9 mouse cellular contexts compared by ENCODE assay signal in genomic region chr15:101410775-101411174, GRCm38 (mm10). TPM values are rescaled to one million over a fixed set of nuclear protein-coding genes. Genes with fewer than 3 reads are reported as not detected.
DNase-seq lines count a peak whose midpoint lies in the region; ATAC-seq and TF ChIP-seq lines count a peak whose summit lies in the region.
"Had no signal": no experiment of that assay in that cellular context is flagged by ENCODE, and none has a peak within 500 bp of the region (broad histone marks: within the 10 kb centered on the region; RNA-seq: fewer than 3 reads in every experiment).

Gene Krt7, plus strand, starts transcription at chr15:101411043.

- TF ChIP-seq CTCF in Patski (IDR thresholded peaks at IDR 0.05), result no peak
- no peak for TF ChIP-seq CTCF in lung, postnatal 0 days (IDR thresholded peaks at IDR 0.05)
- TF ChIP-seq CTCF in left cerebral cortex, adult 2 months (IDR thresholded peaks at IDR 0.05), result no peak

- peaks cover 30% of the 10 kb centered on the region for H3K27me3 ChIP-seq in heart, embryonic 11.5 days (ENCODE audit: control insufficient read depth, insufficient read depth, low read length)
- no peaks in the 10 kb centered on the region for H3K27me3 ChIP-seq in Patski
- peaks cover 6% of the 10 kb centered on the region for H3K27me3 ChIP-seq in kidney, embryonic 14.5 days (ENCODE audit: control insufficient read depth, insufficient read depth, low read length)
- no peaks in the 10 kb centered on the region for H3K27me3 ChIP-seq in lung, postnatal 0 days (replicated peaks; ENCODE audit: insufficient read depth, low read length)

- no peak for ATAC-seq in heart, embryonic 11.5 days (replicated peaks; ENCODE audit: insufficient number of reproducible peaks, low FRiP score, low TSS enrichment)
- ATAC-seq in Patski, result peak; percentile 36
- ATAC-seq in kidney, embryonic 14.5 days (ENCODE audit: low FRiP score, low TSS enrichment), result no peak
- ATAC-seq in lung, postnatal 0 days, result peak; percentile 91

- 25% methylated on average over 2 of the region's 2 CpGs for WGBS in heart, embryonic 11.5 days (ENCODE audit: insufficient replicate concordance)
- WGBS in kidney, embryonic 14.5 days, result 42% methylated on average over 2 of the region's 2 CpGs
- WGBS in lung, postnatal 0 days, result 24% methylated on average over 2 of the region's 2 CpGs

- H3K4me3 ChIP-seq in heart, embryonic 11.5 days (ENCODE audit: low read depth, low read length), result no peak within 1 kb of the TSS
- no peak within 1 kb of the TSS; the same call in 1 of the 2 replicates for H3K4me3 ChIP-seq in kidney, embryonic 14.5 days (ENCODE audit: low read length)
- H3K4me3 ChIP-seq in lung, postnatal 0 days (ENCODE audit: low read depth, low read length), result peak within 1 kb of the TSS; percentile 43
- H3K4me3 ChIP-seq in left cerebral cortex, adult 2 months, result no peak within 1 kb of the TSS
- H3K4me3 ChIP-seq: hindbrain, embryonic 13.5 days had no signal

- intact Hi-C loops in left cerebral cortex, postnatal 36 days (cut with DNase I), result no loop called here
- intact Hi-C loops in left cerebral cortex, adult 2 months (cut with DNase I), result no loop called here

- no peak within 1 kb of the TSS for H3K27ac ChIP-seq in heart, embryonic 11.5 days (ENCODE audit: low read depth, low read length)
- peak within 1 kb of the TSS; percentile 62 for H3K27ac ChIP-seq in kidney, embryonic 14.5 days (ENCODE audit: low read depth, low read length)
- peak within 1 kb of the TSS; percentile 94 for H3K27ac ChIP-seq in lung, postnatal 0 days (ENCODE audit: low read length)
- no peak within 1 kb of the TSS for H3K27ac ChIP-seq in left cerebral cortex, adult 2 months
- H3K27ac ChIP-seq: hindbrain, embryonic 13.5 days had no signal

- DNase-seq in heart, postnatal 4 days, result no peak
- DNase-seq in Patski (ENCODE audit: low read depth, low spot score), result no peak
- DNase-seq in lung, postnatal 0 days (ENCODE audit: low spot score), result peak; percentile 95
- no peak for DNase-seq in left cerebral cortex, postnatal 36 days (ENCODE audit: low spot score in 2 of 2)
- no peak for DNase-seq in left cerebral cortex, adult 2 months (ENCODE audit: extremely low spot score in 1 of 2, low spot score in 2 of 2)
- DNase-seq in cerebellum, adult 8-10 months, result no peak

- peak; percentile 98 for TF ChIP-seq EP300 in lung, postnatal 0 days (IDR thresholded peaks at IDR 0.05)

- H3K4me1 ChIP-seq in heart, embryonic 11.5 days (ENCODE audit: control insufficient read depth, insufficient read depth, low read length), result peaks cover 8% of the 10 kb centered on the region; the same call in 1 of the 2 replicates
- H3K4me1 ChIP-seq in kidney, embryonic 14.5 days (ENCODE audit: control insufficient read depth, insufficient read depth, low read length), result no peaks in the 10 kb centered on the region
- H3K4me1 ChIP-seq in lung, postnatal 0 days (ENCODE audit: insufficient read depth, low read depth, low read length), result no peaks in the 10 kb centered on the region

- H3K9ac ChIP-seq in heart, embryonic 11.5 days (ENCODE audit: low read depth, low read length), result no peak within 1 kb of the TSS
- peak within 1 kb of the TSS; percentile 47 for H3K9ac ChIP-seq in kidney, embryonic 14.5 days (ENCODE audit: low read depth, low read length)
- H3K9ac ChIP-seq in lung, postnatal 0 days (replicated peaks; ENCODE audit: low read depth), result peak within 1 kb of the TSS; percentile 46

- H3K9me3 ChIP-seq in heart, embryonic 11.5 days (replicated peaks; ENCODE audit: control insufficient read depth, low read length), result no peaks in the 10 kb centered on the region
- no peaks in the 10 kb centered on the region for H3K9me3 ChIP-seq in kidney, embryonic 14.5 days (ENCODE audit: control insufficient read depth, low read length)
- no peaks in the 10 kb centered on the region for H3K9me3 ChIP-seq in lung, postnatal 0 days (ENCODE audit: low read length)
- H3K9me3 ChIP-seq: hindbrain, embryonic 13.5 days had no signal

- H3K36me3 ChIP-seq in heart, embryonic 11.5 days (ENCODE audit: control insufficient read depth, insufficient read depth, low read length), result no peaks in the 10 kb centered on the region
- no peaks in the 10 kb centered on the region for H3K36me3 ChIP-seq in kidney, embryonic 14.5 days (ENCODE audit: control insufficient read depth, insufficient read depth, low read length)
- H3K36me3 ChIP-seq in lung, postnatal 0 days (ENCODE audit: insufficient read depth, low read length), result no peaks in the 10 kb centered on the region
- H3K36me3 ChIP-seq: hindbrain, embryonic 13.5 days had no signal

- H3K4me2 ChIP-seq in heart, embryonic 11.5 days, result peak within 1 kb of the TSS; percentile 39; the same call in 1 of the 2 replicates
- H3K4me2 ChIP-seq in kidney, embryonic 14.5 days (replicated peaks; ENCODE audit: low read depth, low read length), result peak within 1 kb of the TSS; percentile 37; the same call in 1 of the 2 replicates
- peak within 1 kb of the TSS; percentile 57 for H3K4me2 ChIP-seq in lung, postnatal 0 days (replicated peaks; ENCODE audit: low read depth, low read length)
- H3K4me2 ChIP-seq: hindbrain, embryonic 13.5 days had no signal

- CTCF ChIA-PET in Patski (lab: Charles Lee), result interaction anchor here (1.1 kb wide), 1 partner anchor 69 kb away, joined by 3 read pairs; no protein-coding TSS in a partner anchor

- in situ Hi-C loops in Patski (cut with MboI; ENCODE audit: low pct_unique_long_range_greater_than_20kb), result no loop called here

- POLR2A ChIA-PET in Patski (lab: Charles Lee), result no interaction called here

RNA-seq across cellular contexts. Expression of gene Krt7, which starts in this region (rescaled TPM):
- polyA plus RNA-seq in heart, embryonic 11.5 days (2014; fragmentation: Nextera tagmentation; extraction: Ambion mirVana), result 23.8 and 25.8 TPM in 2 replicates
- total RNA-seq in heart, postnatal 4 days (2021), result 1 to 10 TPM; 9.3 to 10.0 TPM
- polyA plus RNA-seq in Patski (2021), result 5.1 TPM
- polyA plus RNA-seq in kidney, embryonic 14.5 days (2014; fragmentation: Nextera tagmentation; extraction: Ambion mirVana), result 34.6 and 44.0 TPM in 2 replicates
- 430 and 463 TPM in 2 replicates for polyA plus RNA-seq in lung, postnatal 0 days (2015; fragmentation: Nextera tagmentation; extraction: Ambion mirVana)
- under 1 TPM in 1 of 2 experiments, not detected in 1; 0.07 TPM for total RNA-seq in left cerebral cortex, postnatal 36 days (2021)
- under 1 TPM; 0.09 to 0.48 TPM for total RNA-seq in left cerebral cortex, adult 2 months (2021)

Comparison
In these comparisons a context has a peak if more than half of its experiments do, and no peak if none do; other contexts are left out.
1. RNA of gene Krt7 (total RNA-seq): 9.3 to 10.0 TPM in heart, postnatal 4 days; 0.09 to 0.48 TPM in left cerebral cortex, adult 2 months and 0.07 TPM in left cerebral cortex, postnatal 36 days; every median in the first group is over 4 times any median in the second.
2. ATAC-seq: peak in Patski (single experiment) and lung, postnatal 0 days (single experiment); none in heart, embryonic 11.5 days (single experiment) and kidney, embryonic 14.5 days (single experiment).
3. H3K27ac ChIP-seq: peak in kidney, embryonic 14.5 days (single experiment) and lung, postnatal 0 days (single experiment); none in heart, embryonic 11.5 days (single experiment) and left cerebral cortex, adult 2 months (single experiment).
4. Peak in every context shown above with its lines, with median percentiles within 50 percentile points of each other: H3K4me2 ChIP-seq.